Mouse (Mus musculus) limb, embryonic 15.5 days (tissue): Measurements from ENCODE around the gene Pcx. TPM values are rescaled to one million over a fixed set of nuclear protein-coding genes. Genes with fewer than 3 reads are reported as not detected.
"Not testable (repeated sequence)": the region's sequence is repeated elsewhere in the genome, so short reads cannot be mapped to it uniquely, and the experiment has no call there.

Experiments
- ATAC-seq: fragments of 200-750 bp; cut with Nextera tagmentation; 2 replicates; pipeline ENCODE4 v1.8.0; 2017; ENCODE audit warnings: low read depth, moderate TSS enrichment; ENCODE audit not compliant: insufficient number of reproducible peaks, low FRiP score, low TSS enrichment
- H3K27ac ChIP-seq: fragments of 300-500 bp; sonication (generic); 2 replicates; pipeline ENCODE4 v1.5.1; 2015; ENCODE audit warnings: moderate library complexity, mild to moderate bottlenecking, inconsistent platforms
- H3K27me3 ChIP-seq: fragments of 300-500 bp; sonication (generic); 2 replicates; pipeline ENCODE4 v1.6.1; 2015; ENCODE audit warnings: inconsistent platforms
- H3K36me3 ChIP-seq: fragments of 300-500 bp; sonication (generic); 2 replicates; pipeline ENCODE4 v1.6.1; 2015; ENCODE audit warnings: inconsistent platforms
- H3K4me1 ChIP-seq: fragments of 300-500 bp; sonication (generic); 2 replicates; pipeline ENCODE4 v1.6.1; 2015; ENCODE audit warnings: inconsistent platforms
- H3K4me2 ChIP-seq: fragments of 300-500 bp; sonication (generic); 2 replicates; pipeline ENCODE4 v1.6.1; 2015; ENCODE audit warnings: mild to moderate bottlenecking, inconsistent platforms
- H3K4me3 ChIP-seq: fragments of 300-500 bp; sonication (generic); 2 replicates; pipeline ENCODE4 v1.5.1; 2015; ENCODE audit warnings: mild to moderate bottlenecking, inconsistent platforms
- H3K9ac ChIP-seq: fragments of 300-500 bp; sonication (generic); 2 replicates; pipeline ENCODE4 v1.6.1; 2015; ENCODE audit warnings: inconsistent platforms
- H3K9me3 ChIP-seq: fragments of 300-500 bp; sonication (generic); 2 replicates; pipeline ENCODE4 v1.6.1; 2016; ENCODE audit warnings: inconsistent platforms
- WGBS: fragments of 180-500 bp; shearing (Covaris S2); methylation state at CpG from one replicate; pipeline ENCODE4 v1.1.7; 2015; 5-methylcytosine and 5-hydroxymethylcytosine counted together
- polyA plus RNA-seq: library from polyadenylated mRNA; unstranded; fragments of >200 nt; fragmentation: Nextera tagmentation; extraction: Ambion mirVana; gene quantifications from 2 replicates; pipeline ENCODE4 v1.2.1, GENCODE M21; 2015

The Pcx gene
- polyA plus RNA-seq, 1 experiment from 2014 or later = 16.2 TPM

GRCm38 (mm10) chr19:4571658-4572057 is 61.4 kb downstream of the Pcx start:
- Histone ChIP-seq H3K9ac (no peak overlapping the region), H3K27ac (no peak overlapping the region), H3K4me1 (no peaks in the 10 kb centered on the region), H3K36me3 (no peaks in the 10 kb centered on the region), H3K4me3 (no peak overlapping the region), H3K27me3 (no peaks in the 10 kb centered on the region), H3K9me3 (no peaks in the 10 kb centered on the region), H3K4me2 (no peak overlapping the region)
- 70% methylated on average over 1 of the region's 1 CpGs for WGBS
- no peak for ATAC-seq

- no peaks in the 10 kb centered on the region for H3K27me3 ChIP-seq
- no peaks in the 10 kb centered on the region for H3K4me1 ChIP-seq
- no peak overlapping the region for H3K27ac ChIP-seq
- H3K4me3 ChIP-seq = no peak overlapping the region
- H3K9me3 ChIP-seq = no peaks in the 10 kb centered on the region
- WGBS = 72% methylated on average over 4 of the region's 4 CpGs
- H3K4me2 ChIP-seq = no peak overlapping the region
- H3K9ac ChIP-seq = no peak overlapping the region
- no peak for ATAC-seq
- H3K36me3 ChIP-seq = no peaks in the 10 kb centered on the region
Measured at GRCm38 (mm10) chr19:4572061-4572460, 61.8 kb downstream of the Pcx start.

- ATAC-seq = no peak
- Histone ChIP-seq H3K36me3 (no peaks in the 10 kb centered on the region), H3K4me2 (no peak overlapping the region), H3K27ac (no peak overlapping the region), H3K4me3 (no peak overlapping the region), H3K9ac (no peak overlapping the region), H3K9me3 (no peaks in the 10 kb centered on the region), H3K4me1 (no peaks in the 10 kb centered on the region), H3K27me3 (no peaks in the 10 kb centered on the region)
- WGBS = 84% methylated on average over 8 of the region's 8 CpGs
Measured at GRCm38 (mm10) chr19:4572467-4572866, 62.2 kb downstream of the Pcx start.

- H3K9me3 ChIP-seq = no peaks in the 10 kb centered on the region
- no peak overlapping the region for H3K9ac ChIP-seq
- H3K4me2 ChIP-seq = no peak overlapping the region
- no peaks in the 10 kb centered on the region for H3K27me3 ChIP-seq
- H3K36me3 ChIP-seq = no peaks in the 10 kb centered on the region
- 89% methylated on average over 1 of the region's 1 CpGs for WGBS
- H3K4me3 ChIP-seq = no peak overlapping the region
- no peaks in the 10 kb centered on the region for H3K4me1 ChIP-seq
- no peak overlapping the region for H3K27ac ChIP-seq
- ATAC-seq = no peak
Measured at GRCm38 (mm10) chr19:4573241-4573640, 63.0 kb downstream of the Pcx start.

GRCm38 (mm10) chr19:4578799-4579198 is 68.5 kb downstream of the Pcx start:
- Histone ChIP-seq H3K9ac (no peak overlapping the region), H3K4me1 (no peaks in the 10 kb centered on the region), H3K9me3 (no peaks in the 10 kb centered on the region), H3K4me3 (no peak overlapping the region), H3K27ac (no peak overlapping the region), H3K36me3 (no peaks in the 10 kb centered on the region), H3K4me2 (no peak overlapping the region), H3K27me3 (no peaks in the 10 kb centered on the region)
- WGBS = 52% methylated on average over 2 of the region's 2 CpGs
- no peak for ATAC-seq

GRCm38 (mm10) chr19:4579296-4579695 is 69.0 kb downstream of the Pcx start:
- H3K4me3 ChIP-seq = no peak overlapping the region
- H3K27ac ChIP-seq = no peak overlapping the region
- no peaks in the 10 kb centered on the region for H3K27me3 ChIP-seq
- no peaks in the 10 kb centered on the region for H3K4me1 ChIP-seq
- H3K4me2 ChIP-seq = no peak overlapping the region
- no peaks in the 10 kb centered on the region for H3K36me3 ChIP-seq
- 86% methylated on average over 5 of the region's 5 CpGs for WGBS
- no peak overlapping the region for H3K9ac ChIP-seq
- ATAC-seq = no peak
- no peaks in the 10 kb centered on the region for H3K9me3 ChIP-seq

GRCm38 (mm10) chr19:4583856-4584255 is 73.6 kb downstream of the Pcx start:
- WGBS = 59% methylated on average over 2 of the region's 2 CpGs
- H3K4me2 ChIP-seq = no peak overlapping the region
- no peak overlapping the region for H3K9ac ChIP-seq
- no peaks in the 10 kb centered on the region for H3K9me3 ChIP-seq
- no peaks in the 10 kb centered on the region for H3K27me3 ChIP-seq
- no peak for ATAC-seq
- H3K27ac ChIP-seq = no peak overlapping the region
- no peaks in the 10 kb centered on the region for H3K36me3 ChIP-seq
- H3K4me1 ChIP-seq = no peaks in the 10 kb centered on the region
- H3K4me3 ChIP-seq = no peak overlapping the region

- not testable (repeated sequence) for H3K4me2 ChIP-seq, ATAC-seq, H3K9ac ChIP-seq, H3K4me1 ChIP-seq, H3K36me3 ChIP-seq, H3K4me3 ChIP-seq, H3K27ac ChIP-seq, H3K9me3 ChIP-seq, H3K27me3 ChIP-seq
Measured at GRCm38 (mm10) chr19:4586783-4587182, 76.5 kb downstream of the Pcx start.

- no peak for ATAC-seq
- Histone ChIP-seq H3K4me3 (no peak overlapping the region), H3K4me1 (no peaks in the 10 kb centered on the region), H3K4me2 (no peak overlapping the region), H3K27me3 (no peaks in the 10 kb centered on the region), H3K27ac (no peak overlapping the region), H3K9me3 (no peaks in the 10 kb centered on the region), H3K9ac (no peak overlapping the region), H3K36me3 (no peaks in the 10 kb centered on the region)
- 51% methylated on average over 2 of the region's 2 CpGs for WGBS
Measured at GRCm38 (mm10) chr19:4587426-4587825, 77.2 kb downstream of the Pcx start.

- Histone ChIP-seq H3K4me1 (no peaks in the 10 kb centered on the region), H3K27me3 (no peaks in the 10 kb centered on the region), H3K36me3 (no peaks in the 10 kb centered on the region), H3K9ac (no peak overlapping the region), H3K4me2 (no peak overlapping the region), H3K4me3 (no peak overlapping the region), H3K9me3 (no peaks in the 10 kb centered on the region), H3K27ac (no peak overlapping the region)
- whole genome bisulfite sequencing = 53% methylated on average over 3 of the region's 3 CpGs
- ATAC-seq = no peak
Measured at GRCm38 (mm10) chr19:4588430-4588829, 78.2 kb downstream of the Pcx start.

- no peaks in the 10 kb centered on the region for H3K4me1 ChIP-seq
- WGBS = 75% methylated on average over 1 of the region's 1 CpGs
- H3K27ac ChIP-seq = no peak overlapping the region
- H3K36me3 ChIP-seq = no peaks in the 10 kb centered on the region
- no peaks in the 10 kb centered on the region for H3K9me3 ChIP-seq
- H3K4me2 ChIP-seq = no peak overlapping the region
- no peak overlapping the region for H3K4me3 ChIP-seq
- no peak overlapping the region for H3K9ac ChIP-seq
- peak; percentile 10; the same call in 1 of the 2 replicates for ATAC-seq
- no peaks in the 10 kb centered on the region for H3K27me3 ChIP-seq
Measured at GRCm38 (mm10) chr19:4589081-4589480, 78.8 kb downstream of the Pcx start.

GRCm38 (mm10) chr19:4590025-4590424 is 79.8 kb downstream of the Pcx start:
- no peaks in the 10 kb centered on the region for H3K36me3 ChIP-seq
- H3K4me1 ChIP-seq = no peaks in the 10 kb centered on the region
- H3K27ac ChIP-seq = no peak overlapping the region
- H3K27me3 ChIP-seq = no peaks in the 10 kb centered on the region
- H3K9ac ChIP-seq = no peak overlapping the region
- no peak overlapping the region for H3K4me2 ChIP-seq
- H3K9me3 ChIP-seq = no peaks in the 10 kb centered on the region
- H3K4me3 ChIP-seq = no peak overlapping the region
- no peak for ATAC-seq
- WGBS = 51% methylated on average over 3 of the region's 3 CpGs

GRCm38 (mm10) chr19:4593792-4594522 is 83.7 kb downstream of the Pcx start:
- H3K9me3 ChIP-seq = no peaks in the 10 kb centered on the region
- ATAC-seq = no peak
- no peak overlapping the region for H3K9ac ChIP-seq
- H3K4me3 ChIP-seq = no peak overlapping the region
- no peak overlapping the region for H3K4me2 ChIP-seq
- no peaks in the 10 kb centered on the region for H3K36me3 ChIP-seq
- no peaks in the 10 kb centered on the region for H3K4me1 ChIP-seq
- H3K27me3 ChIP-seq = no peaks in the 10 kb centered on the region
- WGBS = 59% methylated on average over 7 of the region's 7 CpGs
- H3K27ac ChIP-seq = no peak overlapping the region
